Comparison of ENCODE assay signal across 8 mouse cellular contexts in genomic region chr17:35438885-35439284, GRCm38 (mm10). TPM values are rescaled to one million over a fixed set of nuclear protein-coding genes. Genes with fewer than 3 reads are reported as not detected.
A peak's percentile ranks its signal among the peaks of the same experiment; 100 is the strongest.
DNase-seq lines count a peak whose midpoint lies in the region; ATAC-seq and TF ChIP-seq lines count a peak whose summit lies in the region.
"Not testable (repeated sequence)": the region's sequence is repeated elsewhere in the genome, so short reads cannot be mapped to it uniquely, and the experiment has no call there.

Gene H2-Q7 (plus strand): TSS chr17:35439155.

- DNase-seq in A20 (ENCODE audit: low read depth, low spot score) = peak; percentile 78
- peak; percentile 68 for DNase-seq in brain, embryonic 14.5 days (ENCODE audit: low read depth)
- DNase-seq in kidney, postnatal 0 days (ENCODE audit: low spot score) = peak; percentile 92
- peak; percentile 93 for DNase-seq in spleen, adult 12 weeks (ENCODE audit: low spot score)

- 4% methylated on average over 18 of the region's 18 CpGs for WGBS in forebrain, embryonic 13.5 days
- WGBS in heart, embryonic 15.5 days = 4% methylated on average over 18 of the region's 18 CpGs
- 2% methylated on average over 16 of the region's 18 CpGs for whole genome bisulfite sequencing in kidney, postnatal 0 days
- 3% methylated on average over 18 of the region's 18 CpGs for WGBS in limb, embryonic 15.5 days
- 1% methylated on average over 18 of the region's 18 CpGs for WGBS in midbrain, embryonic 15.5 days

- ATAC-seq in forebrain, embryonic 13.5 days = peak; percentile 87
- peak; percentile 87 for ATAC-seq in heart, embryonic 15.5 days (replicated peaks; ENCODE audit: insufficient number of reproducible peaks, insufficient read depth, low FRiP score, low read depth)
- peak; percentile 93 for ATAC-seq in kidney, postnatal 0 days (replicated peaks; ENCODE audit: low FRiP score, low read depth)
- ATAC-seq in limb, embryonic 15.5 days (ENCODE audit: insufficient number of reproducible peaks, low FRiP score, low TSS enrichment, low read depth) = peak; percentile 68
- peak; percentile 90 for ATAC-seq in midbrain, embryonic 15.5 days (replicated peaks)

- peak within 1 kb of the TSS; percentile 80 for H3K4me2 ChIP-seq in forebrain, embryonic 13.5 days
- peak within 1 kb of the TSS; percentile 95 for H3K4me2 ChIP-seq in heart, embryonic 15.5 days
- H3K4me2 ChIP-seq in kidney, postnatal 0 days (ENCODE audit: low read length) = peak within 1 kb of the TSS; percentile 87
- H3K4me2 ChIP-seq in limb, embryonic 15.5 days = peak within 1 kb of the TSS; percentile 91
- peak within 1 kb of the TSS; percentile 81 for H3K4me2 ChIP-seq in midbrain, embryonic 15.5 days

- not testable (repeated sequence) for TF ChIP-seq CTCF in brain, embryonic 14.5 days (IDR thresholded peaks at IDR 0.05; ENCODE audit: borderline replicate concordance, extremely low read depth, insufficient read depth, insufficient read length)
- peak; percentile 16; the same call in 1 of the 2 replicates for TF ChIP-seq CTCF in kidney, postnatal 0 days (IDR thresholded peaks at IDR 0.05; ENCODE audit: low read depth)

- not testable (repeated sequence) for H3K9me3 ChIP-seq in forebrain, embryonic 13.5 days (replicated peaks); heart, embryonic 15.5 days (replicated peaks); kidney, postnatal 0 days (replicated peaks; ENCODE audit: low read length); limb, embryonic 15.5 days; midbrain, embryonic 15.5 days

- H3K4me3 ChIP-seq in forebrain, embryonic 13.5 days = peak within 1 kb of the TSS; percentile 44
- peak within 1 kb of the TSS; percentile 53 for H3K4me3 ChIP-seq in heart, embryonic 15.5 days
- peak within 1 kb of the TSS; percentile 45 for H3K4me3 ChIP-seq in kidney, postnatal 0 days (replicated peaks; ENCODE audit: low read depth, low read length)
- H3K4me3 ChIP-seq in limb, embryonic 15.5 days = peak within 1 kb of the TSS; percentile 48
- peak within 1 kb of the TSS; percentile 44 for H3K4me3 ChIP-seq in midbrain, embryonic 15.5 days

- H3K9ac ChIP-seq in forebrain, embryonic 13.5 days = peak within 1 kb of the TSS; percentile 54
- peak within 1 kb of the TSS; percentile 50 for H3K9ac ChIP-seq in heart, embryonic 15.5 days
- H3K9ac ChIP-seq in kidney, postnatal 0 days (ENCODE audit: low read depth, low read length) = peak within 1 kb of the TSS; percentile 44; the same call in 1 of the 2 replicates
- H3K9ac ChIP-seq in limb, embryonic 15.5 days = peak within 1 kb of the TSS; percentile 39
- peak within 1 kb of the TSS; percentile 32 for H3K9ac ChIP-seq in midbrain, embryonic 15.5 days

- H3K27ac ChIP-seq in forebrain, embryonic 13.5 days; heart, embryonic 15.5 days; kidney, postnatal 0 days; limb, embryonic 15.5 days; midbrain, embryonic 15.5 days: not testable (repeated sequence)

- H3K4me1 ChIP-seq in forebrain, embryonic 13.5 days; heart, embryonic 15.5 days (replicated peaks); kidney, postnatal 0 days (replicated peaks; ENCODE audit: insufficient read depth, low read length); limb, embryonic 15.5 days; midbrain, embryonic 15.5 days: not testable (repeated sequence)

- not testable (repeated sequence) for TF ChIP-seq POLR2A in brain, embryonic 14.5 days (IDR thresholded peaks at IDR 0.05; ENCODE audit: borderline replicate concordance, extremely low read depth, insufficient read depth, insufficient read length, poor library complexity, severe bottlenecking)

- H3K27me3 ChIP-seq in forebrain, embryonic 13.5 days = peaks cover 18% of the 10 kb centered on the region
- H3K27me3 ChIP-seq in heart, embryonic 15.5 days = peaks cover 34% of the 10 kb centered on the region
- not testable (repeated sequence) for H3K27me3 ChIP-seq in kidney, postnatal 0 days (ENCODE audit: insufficient read depth, low read length)
- H3K27me3 ChIP-seq in limb, embryonic 15.5 days = peaks cover 16% of the 10 kb centered on the region
- peaks cover 11% of the 10 kb centered on the region; the same call in 1 of the 2 replicates for H3K27me3 ChIP-seq in midbrain, embryonic 15.5 days (replicated peaks)

- H3K36me3 ChIP-seq in forebrain, embryonic 13.5 days (ENCODE audit: poor library complexity, severe bottlenecking); heart, embryonic 15.5 days; kidney, postnatal 0 days (ENCODE audit: insufficient read depth, low read length); limb, embryonic 15.5 days; midbrain, embryonic 15.5 days (replicated peaks): not testable (repeated sequence)

RNA-seq across cellular contexts. Expression of gene H2-Q7, which starts in this region (rescaled TPM):
- 3.6 and 4.3 TPM in 2 replicates for polyA plus RNA-seq in brain, embryonic 14.5 days (2012; rRNA removed)
- 2.1 and 2.5 TPM in 2 replicates for polyA plus RNA-seq in forebrain, embryonic 13.5 days (2015; fragmentation: Nextera tagmentation; extraction: Ambion mirVana)
- polyA plus RNA-seq in heart, embryonic 15.5 days (2015; fragmentation: Nextera tagmentation; extraction: Ambion mirVana) = 0.98 and 4.0 TPM in 2 replicates
- 15.4 and 15.6 TPM in 2 replicates for polyA plus RNA-seq in kidney, postnatal 0 days (2015; fragmentation: Nextera tagmentation; extraction: Ambion mirVana)
- polyA plus RNA-seq in limb, embryonic 15.5 days (2015; fragmentation: Nextera tagmentation; extraction: Ambion mirVana) = 3.1 and 3.3 TPM in 2 replicates
- polyA plus RNA-seq in midbrain, embryonic 15.5 days (2015; fragmentation: Nextera tagmentation; extraction: Ambion mirVana) = 2.7 and 4.0 TPM in 2 replicates
